Mouse (Mus musculus) forebrain, embryonic 12.5 days (tissue): Measurements from ENCODE around the gene Arl15. TPM values are rescaled to one million over a fixed set of nuclear protein-coding genes. Genes with fewer than 3 reads are reported as not detected.

Experiments
- ATAC-seq: fragments of 200-750 bp; cut with Nextera tagmentation; 2 replicates; pipeline ENCODE4 v1.8.0; 2017; ENCODE audit warnings: moderate TSS enrichment; ENCODE audit not compliant: low FRiP score
- H3K27ac ChIP-seq: fragments of 300-500 bp; sonication (generic); 2 replicates; pipeline ENCODE4 v1.5.1; 2016; ENCODE audit warnings: mild to moderate bottlenecking
- H3K27me3 ChIP-seq: fragments of 300-500 bp; sonication (generic); 2 replicates; pipeline ENCODE4 v1.6.1; 2016; ENCODE audit warnings: mild to moderate bottlenecking
- H3K36me3 ChIP-seq: fragments of 300-500 bp; sonication (generic); replicated peaks from 2 replicates; pipeline ENCODE4 v1.6.1; 2016; ENCODE audit warnings: mild to moderate bottlenecking
- H3K4me1 ChIP-seq: fragments of 300-500 bp; sonication (generic); 2 replicates; pipeline ENCODE4 v1.6.1; 2016
- H3K4me2 ChIP-seq: fragments of 300-500 bp; sonication (generic); 2 replicates; pipeline ENCODE4 v1.6.1; 2016; ENCODE audit warnings: mild to moderate bottlenecking, moderate library complexity
- H3K4me3 ChIP-seq: fragments of 300-500 bp; sonication (generic); replicated peaks from 2 replicates; pipeline ENCODE4 v1.5.1; 2016; ENCODE audit warnings: mild to moderate bottlenecking
- H3K9ac ChIP-seq: fragments of 300-500 bp; sonication (generic); 2 replicates; pipeline ENCODE4 v1.6.1; 2016; ENCODE audit warnings: mild to moderate bottlenecking
- H3K9me3 ChIP-seq: fragments of 300-500 bp; sonication (generic); 2 replicates; pipeline ENCODE4 v1.6.1; 2016
- WGBS: fragments of 180-500 bp; shearing (Covaris S2); methylation state at CpG from one replicate; pipeline ENCODE4 v1.1.7; 2016; 5-methylcytosine and 5-hydroxymethylcytosine counted together
- polyA plus RNA-seq: library from polyadenylated mRNA; unstranded; fragments of >200 nt; fragmentation: Nextera tagmentation; extraction: Ambion mirVana; gene quantifications from 2 replicates; pipeline ENCODE4 v1.2.1, GENCODE M21; 2016

Gene Arl15
- polyA plus RNA-seq, 1 experiment from 2014 or later = 16.9 TPM

DNA sequence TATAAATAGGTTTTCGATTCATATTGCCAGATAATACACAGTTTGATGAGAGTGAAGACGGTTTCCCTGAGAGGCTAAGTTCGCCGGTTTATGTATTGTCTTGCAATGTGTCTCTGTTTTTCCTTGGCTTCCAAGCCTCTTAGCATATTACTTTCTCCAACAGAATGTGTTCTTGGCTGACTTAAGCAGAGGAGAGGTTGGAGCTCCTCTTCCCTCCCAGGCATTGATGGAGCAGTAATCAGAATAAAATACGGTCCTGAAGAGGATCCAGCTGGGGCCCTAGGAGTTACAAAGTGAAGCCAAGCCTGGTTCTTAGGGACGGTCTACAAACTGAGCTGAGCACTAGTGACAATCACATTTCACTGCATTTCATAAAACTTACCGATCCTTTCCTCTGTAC, 232.4 kb downstream of the Arl15 start:
- Histone ChIP-seq H3K27ac (no peak overlapping the region), H3K27me3 (no peaks in the 10 kb centered on the region), H3K36me3 (no peaks in the 10 kb centered on the region), H3K4me1 (no peaks in the 10 kb centered on the region), H3K9me3 (no peaks in the 10 kb centered on the region), H3K4me2 (no peak overlapping the region), H3K4me3 (no peak overlapping the region), H3K9ac (no peak overlapping the region)
- 92% methylated on average over 7 of the region's 7 CpGs for WGBS
- ATAC-seq = no peak

DNA sequence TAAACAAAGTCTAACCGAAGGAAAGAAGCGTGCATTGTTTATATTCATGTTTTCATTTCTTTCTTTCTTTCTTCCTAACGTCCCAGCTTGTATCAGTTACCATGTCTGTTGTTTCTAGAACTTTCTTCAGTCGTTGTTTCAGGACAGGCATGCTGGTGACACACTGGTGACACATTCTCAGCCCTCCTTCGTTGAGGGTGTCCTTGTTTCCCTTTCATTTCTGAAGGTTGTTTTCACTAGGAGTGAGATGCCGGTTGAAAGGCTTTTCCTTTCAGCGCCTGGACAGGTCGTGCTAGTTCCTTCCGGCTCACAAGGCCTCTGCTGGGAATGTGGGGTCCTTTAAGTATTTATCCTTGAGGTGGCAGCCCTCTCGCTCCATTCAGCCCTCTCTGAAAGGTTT, 253.8 kb downstream of the Arl15 start:
- Histone ChIP-seq H3K36me3 (no peaks in the 10 kb centered on the region; the same call in 1 of the 2 replicates), H3K27ac (no peak overlapping the region), H3K27me3 (no peaks in the 10 kb centered on the region), H3K9ac (no peak overlapping the region), H3K4me1 (peaks cover 35% of the 10 kb centered on the region), H3K4me2 (no peak overlapping the region), H3K9me3 (no peaks in the 10 kb centered on the region), H3K4me3 (no peak overlapping the region)
- ATAC-seq = no peak
- 40% methylated on average over 10 of the region's 10 CpGs for WGBS

DNA sequence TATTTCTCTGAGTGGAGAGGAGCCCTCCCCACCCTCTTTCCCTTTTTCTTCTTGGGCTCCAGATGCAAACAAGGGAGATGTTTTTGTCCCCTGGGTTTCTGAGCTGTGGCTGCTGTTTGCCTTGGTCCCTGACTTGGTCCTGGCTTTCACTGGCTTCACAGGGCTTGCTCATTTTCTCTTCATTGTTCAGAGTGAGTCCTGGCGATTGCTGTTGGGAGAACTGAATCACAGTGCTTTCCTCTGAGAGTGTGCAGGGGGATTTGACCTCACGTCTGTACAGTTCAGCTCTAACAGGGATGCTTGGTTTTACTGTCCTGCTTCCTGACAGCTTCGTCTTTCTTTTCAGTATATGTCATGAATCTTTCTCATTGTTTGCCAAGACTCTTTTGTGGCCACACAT, 254.4 kb downstream of the Arl15 start:
- H3K9me3 ChIP-seq = no peaks in the 10 kb centered on the region
- H3K9ac ChIP-seq = no peak overlapping the region
- H3K27ac ChIP-seq = 0 out of 2 replicates have a peak overlapping the region, but pooled peaks have one; percentile 20
- 21% methylated on average over 3 of the region's 3 CpGs for WGBS
- H3K27me3 ChIP-seq = no peaks in the 10 kb centered on the region
- H3K36me3 ChIP-seq = no peaks in the 10 kb centered on the region; the same call in 1 of the 2 replicates
- no peak overlapping the region for H3K4me3 ChIP-seq
- H3K4me2 ChIP-seq = no peak overlapping the region
- H3K4me1 ChIP-seq = peaks cover 35% of the 10 kb centered on the region
- no peak for ATAC-seq

- no peak for ATAC-seq
Observed at GRCm38 (mm10) chr13:114051151-114051850, 257.0 kb downstream of the Arl15 start.

DNA sequence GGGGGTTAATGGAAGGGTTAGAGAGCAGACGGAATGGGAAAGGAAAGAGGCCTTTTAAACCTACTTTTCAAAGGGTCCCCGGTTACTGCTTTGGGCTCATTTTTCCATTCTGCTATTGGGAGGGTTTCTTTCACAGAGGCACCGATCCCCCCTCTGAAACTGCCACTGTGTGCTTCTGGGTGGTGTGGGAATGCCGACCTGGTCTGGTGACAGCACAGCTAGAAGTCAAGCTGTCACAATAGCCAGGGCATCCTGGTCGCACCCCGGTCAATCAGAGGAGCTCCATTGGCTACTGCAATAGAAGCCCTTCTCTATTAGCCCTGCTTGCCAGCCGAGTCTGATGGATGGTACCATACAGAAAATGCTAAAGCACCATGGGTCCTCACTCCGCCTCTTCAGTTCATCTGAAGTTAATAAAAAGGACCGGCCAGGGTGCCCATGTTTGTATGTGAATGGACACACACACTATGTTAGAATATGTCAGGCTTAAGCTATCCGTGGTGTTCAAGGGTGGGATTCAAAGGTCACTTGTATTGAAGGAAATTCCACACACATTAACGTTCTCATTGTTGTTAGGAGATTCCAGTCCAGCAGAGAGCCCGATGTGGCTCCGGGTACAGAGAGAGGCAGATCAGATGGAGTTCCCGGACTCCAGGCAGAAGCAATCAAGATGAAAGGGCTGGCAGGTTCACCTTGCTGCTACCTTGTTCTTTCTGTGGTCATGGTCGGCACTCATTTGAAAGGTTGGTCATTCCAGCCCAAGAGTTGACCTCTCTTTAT, 258.3 kb downstream of the Arl15 start:
- H3K4me1 ChIP-seq = peaks cover 35% of the 10 kb centered on the region
- H3K36me3 ChIP-seq = no peaks in the 10 kb centered on the region
- H3K9ac ChIP-seq = no peak overlapping the region
- ATAC-seq = no peak
- H3K27me3 ChIP-seq = no peaks in the 10 kb centered on the region
- no peak overlapping the region for H3K4me2 ChIP-seq
- WGBS = 25% methylated on average over 15 of the region's 15 CpGs
- no peak overlapping the region for H3K4me3 ChIP-seq
- 0 out of 2 replicates have a peak, but pooled peaks cover 3% of the 10 kb centered on the region for H3K9me3 ChIP-seq
- no peak overlapping the region for H3K27ac ChIP-seq

More at GRCm38 (mm10) chr13:114051151-114051850, 257.0 kb downstream of the Arl15 start:
- Histone ChIP-seq H3K27ac (no peak overlapping the region), H3K27me3 (no peaks in the 10 kb centered on the region), H3K4me2 (no peak overlapping the region), H3K36me3 (no peaks in the 10 kb centered on the region; the same call in 1 of the 2 replicates), H3K4me3 (no peak overlapping the region), H3K9me3 (no peaks in the 10 kb centered on the region), H3K9ac (no peak overlapping the region), H3K4me1 (peaks cover 35% of the 10 kb centered on the region)
- WGBS = 5% methylated on average over 9 of the region's 9 CpGs

DNA sequence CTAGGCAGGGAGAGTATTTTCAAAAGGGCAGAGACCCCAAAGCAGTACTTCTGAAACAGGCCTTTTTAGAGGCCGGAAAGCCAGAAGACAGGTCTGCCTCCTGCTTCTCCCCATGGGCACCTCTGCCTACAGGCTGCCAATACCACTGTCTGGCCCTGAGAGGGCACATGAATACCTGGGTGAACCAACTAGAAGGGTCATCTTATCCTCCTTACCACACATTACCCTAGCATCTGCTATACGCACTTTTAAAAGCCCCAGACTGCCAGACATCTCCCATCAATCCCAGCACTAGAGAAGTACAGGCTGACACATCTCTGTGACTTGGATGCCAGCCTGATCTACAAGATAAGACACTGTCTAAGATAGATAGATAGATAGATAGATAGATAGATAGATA, 259.0 kb downstream of the Arl15 start:
- H3K4me2 ChIP-seq = no peak overlapping the region
- no peak for ATAC-seq
- no peak overlapping the region for H3K4me3 ChIP-seq
- H3K9me3 ChIP-seq = 0 out of 2 replicates have a peak, but pooled peaks cover 3% of the 10 kb centered on the region
- H3K9ac ChIP-seq = no peak overlapping the region
- H3K4me1 ChIP-seq = peaks cover 31% of the 10 kb centered on the region
- H3K27ac ChIP-seq = no peak overlapping the region
- H3K36me3 ChIP-seq = no peaks in the 10 kb centered on the region
- H3K27me3 ChIP-seq = no peaks in the 10 kb centered on the region
- WGBS = 92% methylated on average over 2 of the region's 2 CpGs

GRCm38 (mm10) chr13:114055686-114056085, 261.4 kb downstream of the Arl15 start:
- Histone ChIP-seq H3K9me3 (0 out of 2 replicates have a peak, but pooled peaks cover 3% of the 10 kb centered on the region), H3K4me2 (no peak overlapping the region), H3K36me3 (no peaks in the 10 kb centered on the region), H3K27ac (no peak overlapping the region), H3K9ac (no peak overlapping the region), H3K4me3 (no peak overlapping the region), H3K4me1 (peaks cover 19% of the 10 kb centered on the region), H3K27me3 (no peaks in the 10 kb centered on the region)
- WGBS = 78% methylated on average over 9 of the region's 9 CpGs
- ATAC-seq = no peak

- H3K4me3 ChIP-seq = no peak overlapping the region
- no peaks in the 10 kb centered on the region for H3K36me3 ChIP-seq
- 82% methylated on average over 6 of the region's 6 CpGs for WGBS
- no peaks in the 10 kb centered on the region for H3K27me3 ChIP-seq
- no peak overlapping the region for H3K27ac ChIP-seq
- no peak overlapping the region for H3K4me2 ChIP-seq
- no peaks in the 10 kb centered on the region for H3K4me1 ChIP-seq
- ATAC-seq = no peak
- H3K9me3 ChIP-seq = 0 out of 2 replicates have a peak, but pooled peaks cover 3% of the 10 kb centered on the region
- no peak overlapping the region for H3K9ac ChIP-seq
Observed at GRCm38 (mm10) chr13:114060258-114060657, 266.0 kb downstream of the Arl15 start.

GRCm38 (mm10) chr13:114061234-114061633, 266.9 kb downstream of the Arl15 start:
- Histone ChIP-seq H3K27ac (no peak overlapping the region), H3K4me1 (no peaks in the 10 kb centered on the region), H3K9ac (no peak overlapping the region), H3K4me2 (no peak overlapping the region), H3K36me3 (no peaks in the 10 kb centered on the region), H3K9me3 (0 out of 2 replicates have a peak, but pooled peaks cover 3% of the 10 kb centered on the region), H3K27me3 (no peaks in the 10 kb centered on the region), H3K4me3 (no peak overlapping the region)
- 89% methylated on average over 7 of the region's 7 CpGs for WGBS
- ATAC-seq = no peak

DNA sequence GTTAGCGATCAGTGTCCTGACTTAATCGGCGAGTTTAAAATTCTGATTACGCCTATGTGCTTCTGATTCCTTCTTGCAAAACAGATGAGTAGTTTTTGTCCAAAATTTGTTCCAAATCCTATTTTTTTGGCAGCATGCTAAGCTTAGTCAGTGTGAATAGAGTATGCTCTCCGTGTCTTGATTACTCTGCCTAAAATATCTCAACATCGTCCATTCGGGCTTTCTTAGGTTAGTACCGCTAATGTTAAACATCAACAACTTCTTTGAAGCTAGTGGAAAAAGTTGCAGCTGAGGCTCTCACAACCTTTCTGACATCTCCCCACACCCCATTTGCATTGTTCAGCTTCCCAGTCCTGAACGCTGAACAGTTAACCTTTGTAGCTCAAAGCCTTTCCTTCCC, 269.8 kb downstream of the Arl15 start:
- H3K4me3 ChIP-seq = no peak overlapping the region
- H3K27me3 ChIP-seq = no peaks in the 10 kb centered on the region
- no peak for ATAC-seq
- WGBS = 89% methylated on average over 9 of the region's 9 CpGs
- no peak overlapping the region for H3K9ac ChIP-seq
- no peak overlapping the region for H3K4me2 ChIP-seq
- no peak overlapping the region for H3K27ac ChIP-seq
- H3K4me1 ChIP-seq = no peaks in the 10 kb centered on the region
- no peaks in the 10 kb centered on the region for H3K36me3 ChIP-seq
- no peaks in the 10 kb centered on the region for H3K9me3 ChIP-seq

DNA sequence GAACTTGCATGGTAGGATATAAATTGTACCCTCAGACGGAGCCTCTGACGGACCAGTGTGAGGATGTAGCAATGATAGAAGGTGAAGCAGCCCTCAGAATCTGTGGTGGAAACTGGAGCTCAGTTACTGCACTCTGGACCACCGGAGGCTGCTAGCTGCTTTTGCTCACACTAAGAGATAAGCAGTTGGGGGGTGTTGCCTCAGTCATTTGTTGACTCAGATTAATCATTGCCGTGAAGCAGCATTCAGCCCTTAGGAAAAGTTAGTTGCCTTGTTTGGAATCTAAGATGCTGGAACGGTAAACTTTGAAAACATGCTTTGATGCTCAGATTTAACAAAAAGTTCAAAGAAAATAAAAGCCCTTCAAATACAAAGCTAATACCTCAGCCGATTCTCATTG, 270.7 kb downstream of the Arl15 start:
- Histone ChIP-seq H3K4me3 (no peak overlapping the region), H3K9ac (no peak overlapping the region), H3K4me1 (no peaks in the 10 kb centered on the region), H3K36me3 (no peaks in the 10 kb centered on the region), H3K27ac (no peak overlapping the region), H3K27me3 (no peaks in the 10 kb centered on the region), H3K9me3 (no peaks in the 10 kb centered on the region), H3K4me2 (no peak overlapping the region)
- no peak for ATAC-seq
- 68% methylated on average over 6 of the region's 6 CpGs for WGBS

GRCm38 (mm10) chr13:114068421-114068820, 274.1 kb downstream of the Arl15 start:
- Histone ChIP-seq H3K4me1 (no peaks in the 10 kb centered on the region), H3K36me3 (no peaks in the 10 kb centered on the region), H3K27me3 (no peaks in the 10 kb centered on the region), H3K9ac (no peak overlapping the region), H3K9me3 (no peaks in the 10 kb centered on the region), H3K4me2 (no peak overlapping the region), H3K4me3 (no peak overlapping the region), H3K27ac (no peak overlapping the region)
- no peak for ATAC-seq
- WGBS = 77% methylated on average over 5 of the region's 5 CpGs
